Mouse (Mus musculus) lung, postnatal 0 days (tissue): ENCODE measurements at regions not wholly inside any gene's neighbourhood (a gene's known extent, or its start where the extent isn't known, plus 50 kb on each side); places are given as distances from the start of the nearest gene placed in this dataset.

Source experiments
- CTCF ChIP-seq: IDR thresholded peaks from 2 replicates; pipeline ENCODE4 v1.5.1; 2016; ENCODE audit warnings: antibody characterized with exemption, mild to moderate bottlenecking
- EP300 ChIP-seq: IDR thresholded peaks from 2 replicates; pipeline ENCODE4 v1.6.1; 2016; ENCODE audit warnings: antibody characterized with exemption, mild to moderate bottlenecking, control low read depth

GRCm38 (mm10) chr12:54494756-54495375 is 161.5 kb downstream of the Sptssa start:
- TF ChIP-seq CTCF (no peak), EP300 (peak; percentile 97)
